Mouse (Mus musculus) large intestine, adult 2 months (tissue): ENCODE measurements around the gene Gtf2i. TPM values are rescaled to one million over a fixed set of nuclear protein-coding genes. Genes with fewer than 3 reads are reported as not detected.

Experiments used
- DNase-seq: peaks from one replicate; pipeline ENCODE4 v3.0.0-alpha.2; 2012; ENCODE audit warnings: low read depth, low spot score
- WGBS: fragments of 180-500 bp; shearing (Covaris S2); methylation state at CpG from one replicate; pipeline ENCODE4 v1.1.7; 2018; 5-methylcytosine and 5-hydroxymethylcytosine counted together
- polyA plus RNA-seq: library from polyadenylated mRNA; depleted of rRNA; stranded (reverse); fragments of >200 nt; gene quantifications from 2 replicates; pipeline ENCODE4 v1.2.3, GENCODE M21; 2012

The Gtf2i gene
- polyA plus RNA-seq, 1 experiment, result 29.3 TPM

DNA sequence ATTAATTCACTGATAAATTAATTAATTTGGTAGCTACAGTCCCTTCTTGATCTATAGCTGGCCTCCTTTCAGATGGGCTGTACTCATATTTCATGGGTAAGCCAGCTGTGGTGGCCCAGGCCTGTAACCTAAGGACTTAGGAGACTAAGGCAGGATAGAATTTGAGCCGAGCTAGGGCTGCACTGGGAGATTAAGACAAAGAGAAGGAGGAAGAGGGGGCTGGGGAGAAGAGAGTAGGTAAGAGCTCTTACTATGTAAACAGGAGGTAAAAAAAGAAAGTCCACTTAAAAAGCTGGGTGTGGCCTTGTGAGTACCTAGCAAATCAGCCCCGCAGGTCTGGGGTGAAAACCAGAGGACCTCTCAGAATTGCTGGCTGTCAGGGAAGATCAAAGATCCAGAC is 9.3 kb upstream of the Gtf2i start:
- DNase-seq, result no peak
- 13% methylated on average over 2 of the region's 2 CpGs for WGBS

DNA sequence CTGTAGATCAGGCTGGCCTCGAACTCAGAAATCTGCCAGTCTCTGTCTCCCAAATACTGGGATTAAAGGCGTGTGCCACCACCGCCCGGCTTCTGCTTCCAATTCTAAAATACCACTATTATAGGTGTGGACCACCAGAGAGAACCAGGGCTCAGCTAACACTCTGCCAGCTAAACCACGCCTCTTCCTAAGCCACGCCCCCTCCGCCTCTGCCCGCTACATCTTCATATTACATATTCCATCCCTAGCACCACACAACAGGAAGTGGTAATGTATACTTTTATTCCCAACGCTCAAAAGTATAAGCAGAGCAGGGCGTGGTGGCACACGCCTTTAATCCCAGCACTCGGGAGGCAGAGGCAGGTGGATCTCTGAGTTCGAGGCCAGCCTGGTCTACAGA is 8.8 kb upstream of the Gtf2i start:
- 76% methylated on average over 13 of the region's 13 CpGs for WGBS

DNA sequence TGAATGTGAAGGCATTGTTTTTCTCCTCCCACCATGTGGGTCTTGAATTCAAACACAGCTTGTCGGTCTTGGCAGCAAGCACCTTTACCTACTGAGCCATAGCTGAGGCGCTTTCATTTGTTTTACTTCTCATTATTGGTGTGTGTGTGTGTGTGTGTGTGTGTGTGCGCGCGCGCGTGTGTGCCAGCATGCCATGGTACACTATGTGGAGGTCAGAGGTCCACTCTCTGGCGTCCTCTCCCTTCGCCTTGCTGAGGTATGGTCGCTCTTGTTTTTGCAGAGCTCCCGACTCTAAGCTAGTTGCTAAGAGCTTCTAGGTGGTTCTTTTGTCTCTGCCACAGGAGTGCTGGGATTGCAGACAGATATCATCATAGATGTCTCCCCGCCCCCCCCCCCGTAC is 7.8 kb upstream of the Gtf2i start:
- 74% methylated on average over 13 of the region's 13 CpGs for WGBS
- no peak for DNase-seq

More for the DNA sequence above, 8.8 kb upstream of the Gtf2i start:
- no peak for DNase-seq

DNA sequence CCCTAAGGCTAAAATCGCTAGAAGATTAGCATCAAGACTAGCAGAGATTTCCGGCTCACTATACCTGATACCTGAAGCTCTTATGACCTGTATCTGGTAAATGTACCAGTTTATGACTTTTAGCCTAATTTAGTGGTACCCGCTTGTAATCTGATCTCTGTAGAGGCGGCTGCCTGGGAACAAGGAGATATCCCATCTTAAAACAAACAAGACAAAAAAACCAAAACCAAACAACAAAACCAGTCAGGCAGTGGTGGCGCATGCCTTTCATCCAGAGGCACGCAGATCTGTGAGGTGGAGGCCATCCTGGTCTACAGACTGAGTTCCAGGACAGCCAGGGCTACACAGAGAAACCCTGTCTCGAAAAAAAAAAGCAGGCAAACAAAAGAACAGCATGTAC is 7.1 kb upstream of the Gtf2i start:
- WGBS, result 47% methylated on average over 7 of the region's 7 CpGs
- DNase-seq, result no peak

DNA sequence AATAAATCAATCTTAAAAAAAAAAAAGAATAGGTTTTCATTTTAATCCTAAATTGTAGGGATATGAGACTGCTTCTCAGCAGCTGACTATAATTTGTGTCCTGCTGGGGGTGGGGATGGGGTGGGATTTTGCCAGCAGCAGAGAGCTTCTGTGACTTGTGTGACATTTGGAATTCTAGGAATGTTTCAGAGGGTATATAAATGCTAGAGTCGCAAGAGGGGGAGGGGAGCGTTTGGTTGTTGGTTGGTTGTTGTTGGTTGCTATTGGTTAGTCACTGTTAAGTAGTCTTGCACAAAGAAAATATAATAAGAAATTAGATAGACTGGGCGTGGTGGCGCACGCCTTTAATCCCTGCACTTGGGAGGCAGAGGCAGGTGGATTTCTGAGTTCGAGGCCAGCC is 4.3 kb upstream of the Gtf2i start:
- WGBS, result 88% methylated on average over 6 of the region's 6 CpGs
- DNase-seq, result no peak

DNA sequence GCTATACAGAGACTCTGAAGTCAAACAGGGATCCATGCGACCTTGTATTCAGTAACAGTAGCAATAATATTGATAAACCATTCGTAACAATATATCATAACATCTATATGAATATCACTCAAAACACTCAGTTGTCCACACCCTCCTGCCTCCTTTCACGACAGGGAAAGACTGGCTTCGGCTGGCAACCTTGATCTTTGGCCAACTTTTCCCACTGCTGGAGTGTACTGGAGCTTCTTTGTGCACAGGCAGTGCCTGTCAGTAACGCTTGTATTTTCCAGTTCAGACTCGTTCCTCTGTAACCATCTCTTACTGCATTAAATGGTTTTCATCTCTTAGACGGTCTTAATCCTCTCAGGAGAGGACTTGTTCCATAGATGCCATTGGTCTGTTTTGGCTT is 2.2 kb upstream of the Gtf2i start:
- DNase-seq, result peak; percentile 46
- WGBS, result 22% methylated on average over 7 of the region's 7 CpGs

DNA sequence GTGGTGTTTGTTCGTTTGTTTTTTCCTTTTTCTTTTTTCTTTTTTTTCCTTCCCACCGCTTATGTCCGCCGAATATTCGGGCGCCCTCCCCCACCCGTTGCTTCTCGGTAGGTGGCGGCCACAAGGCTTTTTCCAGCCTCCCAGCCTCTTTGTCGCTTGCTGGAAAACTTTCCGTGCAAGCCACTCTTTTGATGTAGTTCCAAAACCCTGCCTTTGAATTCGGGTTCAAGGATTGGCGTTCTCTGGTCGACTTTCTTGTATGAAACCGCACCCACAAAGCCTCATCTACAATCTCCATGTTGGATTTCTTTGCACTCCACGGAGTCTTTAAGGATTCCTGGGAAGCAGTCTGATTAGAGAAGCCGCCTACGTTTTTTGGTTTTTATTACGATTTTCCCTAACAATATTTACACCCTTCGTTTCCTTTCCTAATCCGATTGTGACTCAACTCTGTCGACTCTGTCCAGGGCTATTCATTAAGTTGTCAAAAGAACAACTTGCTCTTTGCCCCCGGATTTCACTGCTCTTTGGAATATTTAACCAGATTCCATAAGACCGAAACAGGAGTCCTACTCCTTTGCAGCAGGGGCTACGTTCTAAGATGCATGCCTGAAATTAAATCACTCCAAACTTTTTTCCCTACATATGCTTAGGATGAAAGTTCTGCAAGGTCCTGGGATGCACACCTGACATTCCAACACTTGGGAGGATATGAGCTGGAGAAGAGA is 1.2 kb upstream of the Gtf2i start:
- DNase-seq, result peak; percentile 33
- whole genome bisulfite sequencing, result 2% methylated on average over 25 of the region's 25 CpGs

DNA sequence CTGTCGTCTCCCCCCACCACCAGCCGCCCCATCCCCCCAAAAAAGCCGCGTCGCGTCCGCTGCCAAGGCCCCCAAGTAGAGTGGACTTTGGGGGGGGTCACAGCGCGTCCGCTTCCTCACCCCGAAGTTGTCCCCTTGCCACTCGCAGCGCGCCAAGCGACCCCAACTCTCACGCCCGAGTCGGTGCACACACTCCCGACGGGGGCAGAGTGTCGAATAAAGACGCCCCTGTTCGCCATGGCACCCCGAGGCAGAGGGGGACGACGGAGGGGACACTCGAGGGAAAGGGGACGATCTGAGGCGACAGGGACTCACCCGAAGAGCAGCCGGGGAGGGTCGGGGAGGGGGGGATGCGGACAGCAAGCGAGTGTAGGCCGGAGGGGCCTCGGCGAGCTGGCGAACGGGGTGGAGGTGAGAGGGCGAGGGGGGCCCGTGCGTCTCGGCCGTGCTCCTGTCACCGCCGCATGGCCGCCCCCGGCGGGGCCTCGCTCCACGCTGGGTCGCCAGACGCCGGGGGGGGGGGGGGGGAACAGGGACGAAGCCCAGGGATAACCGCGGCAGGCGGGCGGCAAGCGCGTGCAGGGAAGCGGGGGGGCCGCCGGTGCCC is 389 bp downstream of the Gtf2i start:
- WGBS, result 2% methylated on average over 60 of the region's 64 CpGs

DNA sequence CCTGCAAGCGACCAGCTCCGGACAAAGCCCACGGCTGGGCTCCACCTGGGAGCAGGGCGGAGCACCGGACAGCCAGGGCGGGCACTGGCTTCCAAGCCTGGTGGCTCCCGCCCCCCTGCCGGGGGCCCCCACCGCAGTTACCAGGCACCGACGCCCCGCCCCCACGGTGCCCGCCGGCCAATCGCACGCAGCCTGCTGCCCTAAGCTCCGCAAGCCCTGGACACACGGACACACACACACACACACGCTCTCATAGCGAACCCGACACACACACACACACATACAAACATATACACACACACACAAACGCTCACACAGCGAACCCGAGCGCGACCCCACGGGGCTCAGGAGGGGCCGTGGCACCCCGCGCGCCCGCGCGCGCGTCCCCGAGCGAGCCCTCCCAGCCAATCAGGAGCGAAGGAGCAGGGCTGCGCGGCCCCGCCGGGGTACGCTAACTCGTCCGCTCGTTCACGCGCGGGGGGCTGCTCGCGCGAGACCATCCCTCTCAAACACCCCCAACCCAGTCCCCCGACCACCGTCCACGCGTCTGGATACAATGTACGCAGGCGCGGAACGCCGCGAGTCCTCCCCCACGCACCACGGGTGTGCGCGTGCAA is 1.0 kb downstream of the Gtf2i start:
- WGBS, result 1% methylated on average over 60 of the region's 68 CpGs
- peak; percentile 65 for DNase-seq

More for the DNA sequence above, 389 bp downstream of the Gtf2i start:
- no peak for DNase-seq

DNA sequence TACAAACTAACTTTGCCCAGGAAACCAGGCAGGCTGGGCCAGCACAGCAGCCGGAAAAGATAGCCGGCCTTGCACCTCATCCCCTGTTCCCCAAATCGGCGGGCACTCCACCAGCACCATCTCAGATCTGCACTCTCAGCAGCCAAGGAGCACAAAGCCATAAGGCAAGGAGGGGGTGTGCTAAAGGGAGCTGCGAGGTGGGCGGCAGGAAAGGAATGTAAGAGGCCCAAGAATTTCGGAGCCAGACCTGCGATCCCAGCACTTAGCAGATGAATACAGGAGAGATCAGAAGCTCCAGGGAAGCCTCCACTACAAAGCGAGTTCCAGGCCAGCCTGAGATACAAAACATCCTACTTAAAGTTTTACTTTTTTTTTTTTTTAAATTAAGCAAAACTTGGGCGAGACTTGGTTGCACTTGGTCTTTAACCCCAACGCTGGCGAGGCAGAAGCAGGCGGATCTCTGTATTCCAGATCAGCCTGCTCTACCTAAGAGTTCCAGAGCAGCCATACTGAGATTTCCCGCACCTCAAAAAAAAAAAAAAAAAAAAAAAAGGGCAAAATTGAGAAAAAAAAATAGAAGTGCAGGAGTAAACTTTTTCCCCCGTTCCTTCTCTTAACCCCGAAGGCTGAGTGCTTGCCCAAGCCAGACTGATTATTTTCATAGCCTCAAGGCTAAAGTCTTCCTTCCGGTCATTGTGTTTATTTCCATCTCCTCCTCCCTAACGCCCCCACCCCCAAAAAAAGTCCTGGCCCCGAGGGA is 1.7 kb downstream of the Gtf2i start:
- 10% methylated on average over 19 of the region's 19 CpGs for WGBS
- no peak for DNase-seq

DNA sequence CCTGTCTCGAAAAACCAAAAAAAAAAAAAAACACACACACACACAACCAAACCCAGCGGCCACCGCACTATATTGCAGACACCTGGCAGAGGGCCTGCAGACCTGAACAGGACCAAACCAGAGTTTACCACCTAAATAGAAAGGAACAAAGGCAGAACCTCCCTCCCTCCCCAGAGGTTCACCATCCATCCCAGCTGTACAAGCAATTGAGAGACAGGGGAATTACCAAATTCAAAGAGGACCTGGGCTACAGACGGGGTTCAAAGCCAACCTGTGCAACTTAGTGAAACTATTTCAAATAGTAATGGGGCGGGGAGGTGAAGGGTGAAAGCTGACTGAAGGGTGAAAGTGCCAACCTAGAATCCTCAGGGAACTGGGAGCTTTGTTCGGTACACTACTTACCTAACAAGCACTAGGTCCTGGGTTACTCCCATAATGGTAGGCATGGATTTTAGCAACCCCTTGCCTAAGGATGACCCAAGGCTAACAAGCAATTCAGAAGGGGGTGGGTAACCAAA is 2.6 kb downstream of the Gtf2i start:
- no peak for DNase-seq
- WGBS, result 46% methylated on average over 6 of the region's 6 CpGs

DNA sequence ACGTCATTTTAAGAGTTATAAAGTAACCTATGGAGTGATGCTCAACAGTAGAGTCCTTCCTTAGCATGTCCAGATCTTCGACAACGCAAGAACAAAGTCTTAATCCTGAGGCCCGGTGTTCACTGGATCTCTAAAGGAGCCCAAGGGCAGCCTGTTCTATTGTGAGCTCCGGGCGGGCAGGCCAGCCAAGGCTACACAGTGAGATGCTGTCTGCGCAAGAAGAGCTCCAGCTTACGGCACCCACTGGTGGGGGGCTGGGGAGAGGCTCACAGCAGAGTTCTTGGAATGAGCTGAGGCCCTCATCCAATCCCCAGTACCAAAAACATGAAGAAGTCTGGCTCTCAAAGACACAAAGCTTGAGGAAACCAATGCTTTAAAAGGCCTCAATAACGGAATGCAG is 4.4 kb downstream of the Gtf2i start:
- 92% methylated on average over 9 of the region's 9 CpGs for WGBS

DNA sequence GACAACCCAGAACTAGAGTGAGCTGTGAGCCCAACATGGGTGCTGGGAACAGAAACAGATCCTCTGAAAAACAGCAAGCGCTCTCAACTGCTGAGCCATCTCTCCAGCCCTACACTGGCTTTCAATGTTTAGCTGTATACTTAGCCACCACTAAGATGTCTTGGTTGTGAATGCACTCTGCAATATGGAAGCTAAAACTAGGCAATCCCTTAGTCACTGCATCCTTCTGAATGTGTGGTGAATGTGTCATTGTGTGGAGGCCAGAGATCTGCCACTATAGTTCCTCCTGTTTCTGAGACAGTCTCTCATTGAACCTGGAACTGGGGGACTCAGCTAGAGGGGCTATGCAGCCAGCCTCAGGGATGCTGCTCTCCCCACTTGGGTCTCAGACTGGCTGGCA is 5.2 kb downstream of the Gtf2i start:
- WGBS, result 100% methylated on average over 1 of the region's 1 CpGs

More for the DNA sequence above, 4.4 kb downstream of the Gtf2i start:
- no peak for DNase-seq

DNA sequence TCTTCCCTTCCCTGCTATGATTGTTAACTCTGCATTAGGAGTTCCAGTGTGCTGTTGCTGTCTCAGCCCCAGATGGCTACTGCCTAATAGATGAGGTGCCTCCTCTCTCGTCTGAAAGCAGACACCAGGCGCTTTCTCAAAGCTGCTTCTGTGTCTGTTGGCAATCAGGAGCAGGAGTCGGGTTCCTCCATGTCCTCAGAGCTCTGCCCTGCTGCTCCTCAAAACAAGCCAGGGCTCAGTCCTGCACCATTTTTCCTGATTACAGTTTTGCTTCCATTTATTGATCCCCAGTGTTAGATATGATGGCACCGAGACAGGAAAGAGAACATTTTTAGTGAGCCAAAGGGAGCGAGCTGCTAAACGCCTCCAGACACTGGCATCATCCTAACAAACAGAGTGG is 9.9 kb downstream of the Gtf2i start:
- WGBS, result 82% methylated on average over 6 of the region's 6 CpGs
- DNase-seq, result no peak

More for the DNA sequence above, 5.2 kb downstream of the Gtf2i start:
- no peak for DNase-seq

DNA sequence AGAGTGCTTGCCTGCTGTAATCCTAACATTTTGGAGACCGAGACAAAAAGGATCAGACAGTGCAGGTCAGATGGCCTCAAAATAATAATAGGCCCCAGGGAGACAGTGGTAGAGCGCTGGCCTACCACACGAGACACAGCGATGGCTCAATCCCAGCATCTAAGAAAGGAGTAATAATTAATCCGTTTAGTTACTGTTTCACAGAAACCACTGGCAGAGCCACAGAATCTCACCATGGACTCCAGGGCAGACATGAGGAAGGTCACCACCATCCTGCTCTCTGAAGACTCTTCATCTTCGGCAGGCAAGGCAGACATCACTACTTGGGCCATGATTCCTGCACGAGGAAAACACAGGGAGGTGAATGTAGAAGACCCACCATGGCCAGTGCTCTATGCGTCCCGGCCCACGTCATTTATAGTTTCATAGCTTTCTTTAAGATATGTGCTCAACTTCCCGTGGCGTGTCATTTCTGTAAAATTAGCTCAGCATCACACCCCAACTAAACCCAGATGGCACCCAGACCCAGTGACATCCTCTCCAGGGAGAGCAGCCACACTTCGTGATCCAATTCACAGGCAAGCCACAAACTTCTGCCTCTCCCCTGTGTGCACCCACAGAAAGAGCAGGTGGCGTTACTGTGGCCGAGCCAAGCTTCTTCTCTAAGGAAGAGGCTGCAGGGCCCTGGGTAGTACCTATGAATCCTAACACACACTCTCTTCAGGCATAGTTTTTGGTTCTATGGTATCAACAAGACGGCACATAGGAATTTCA is 19.1 kb downstream of the Gtf2i start:
- DNase-seq, result no peak
- WGBS, result 75% methylated on average over 16 of the region's 16 CpGs

DNA sequence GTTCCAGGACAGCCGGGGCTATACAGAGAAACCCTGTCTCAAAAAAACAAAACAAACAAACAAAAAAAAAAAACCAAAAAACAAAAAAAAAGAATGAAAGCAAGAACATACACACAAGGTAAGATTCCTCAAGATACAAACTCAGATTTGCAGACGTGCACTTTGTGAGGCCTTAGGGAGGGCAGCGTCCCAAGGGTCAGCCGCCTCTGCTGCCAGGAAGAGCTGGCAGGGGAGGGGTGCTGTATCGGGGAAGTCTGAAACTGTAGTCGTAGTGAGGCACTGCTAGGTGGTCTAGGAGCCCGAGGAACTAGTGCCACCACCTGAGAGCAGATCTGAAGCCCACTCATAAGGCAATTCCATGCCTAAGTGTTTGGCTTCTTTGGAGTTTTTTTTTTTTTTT is 20.0 kb downstream of the Gtf2i start:
- 94% methylated on average over 7 of the region's 7 CpGs for WGBS
- no peak for DNase-seq

DNA sequence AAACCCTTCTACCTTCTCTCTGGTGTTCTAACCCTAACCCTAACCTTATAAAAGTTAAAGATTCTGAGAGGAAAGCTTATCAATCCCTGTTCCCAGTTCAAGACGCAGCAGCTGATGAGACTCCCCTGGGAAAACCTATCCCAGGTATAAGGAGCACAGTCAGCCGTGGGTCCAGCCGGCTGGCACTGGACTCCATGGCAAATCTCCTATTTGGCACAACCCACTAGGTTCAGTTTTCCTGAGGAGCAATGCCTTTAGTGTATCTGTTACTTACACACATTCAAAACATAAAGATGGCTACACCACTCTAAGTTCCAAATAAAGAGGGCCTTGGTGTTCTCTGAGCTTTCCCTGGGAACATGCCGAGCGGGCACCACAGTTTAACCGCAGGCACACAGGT is 23.5 kb downstream of the Gtf2i start:
- 93% methylated on average over 6 of the region's 6 CpGs for WGBS
- no peak for DNase-seq

DNA sequence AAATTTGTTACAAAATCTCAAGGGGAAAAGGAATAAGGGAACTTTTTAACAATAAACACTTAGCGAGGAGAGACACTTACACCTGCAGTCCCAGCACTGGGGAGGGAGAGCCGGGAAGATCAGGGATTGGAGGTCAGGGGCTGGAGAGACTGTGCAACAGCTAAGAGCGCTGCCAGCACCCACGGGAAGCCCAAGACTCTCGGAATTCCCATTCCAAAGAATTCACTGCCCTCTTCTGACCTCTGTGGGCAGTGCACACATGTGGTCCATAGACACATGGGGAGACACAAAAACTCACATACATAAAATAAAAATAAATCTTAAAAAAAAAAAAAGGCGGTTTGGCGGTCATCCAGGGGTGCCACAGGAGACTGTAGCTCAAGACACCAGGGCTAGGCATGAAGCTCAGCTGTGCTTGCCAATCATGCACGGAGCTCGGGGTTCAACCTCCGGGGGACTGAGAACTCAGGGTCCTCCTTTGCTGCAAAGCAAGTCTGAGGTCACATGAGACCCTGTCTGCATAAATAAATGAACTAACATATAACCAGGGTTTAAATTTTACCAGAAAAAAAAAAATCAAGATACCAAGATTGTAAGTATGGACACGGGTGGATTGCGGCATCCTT is 24.5 kb downstream of the Gtf2i start:
- 88% methylated on average over 12 of the region's 12 CpGs for WGBS
- no peak for DNase-seq

DNA sequence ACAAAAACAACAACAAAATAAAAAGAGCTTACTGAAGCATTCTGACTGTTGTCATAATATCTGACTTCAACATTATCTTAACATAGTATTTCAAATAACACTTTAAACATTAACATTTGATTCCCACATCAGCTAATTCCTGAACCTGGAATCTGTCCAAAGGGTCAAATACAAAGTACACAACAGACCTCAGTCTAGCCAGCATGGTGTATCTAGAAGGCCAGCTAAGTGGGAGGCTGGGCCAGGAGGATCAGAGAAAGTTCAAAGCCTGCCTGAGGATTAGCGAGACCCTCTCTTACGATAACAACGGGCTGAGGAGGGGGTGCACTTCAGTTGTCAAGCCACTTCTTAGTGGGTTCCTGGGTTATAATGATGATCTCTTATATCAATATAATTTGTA is 26.5 kb downstream of the Gtf2i start:
- DNase-seq, result no peak
- whole genome bisulfite sequencing, result 89% methylated on average over 3 of the region's 3 CpGs
